Mouse (Mus musculus): ENCODE measurements around the gene Olfr181. TPM values are rescaled to one million over a fixed set of nuclear protein-coding genes. Genes with fewer than 3 reads are reported as not detected.

Gene Olfr181
- not detected in 2 replicates for total RNA-seq (2017)

DNA sequence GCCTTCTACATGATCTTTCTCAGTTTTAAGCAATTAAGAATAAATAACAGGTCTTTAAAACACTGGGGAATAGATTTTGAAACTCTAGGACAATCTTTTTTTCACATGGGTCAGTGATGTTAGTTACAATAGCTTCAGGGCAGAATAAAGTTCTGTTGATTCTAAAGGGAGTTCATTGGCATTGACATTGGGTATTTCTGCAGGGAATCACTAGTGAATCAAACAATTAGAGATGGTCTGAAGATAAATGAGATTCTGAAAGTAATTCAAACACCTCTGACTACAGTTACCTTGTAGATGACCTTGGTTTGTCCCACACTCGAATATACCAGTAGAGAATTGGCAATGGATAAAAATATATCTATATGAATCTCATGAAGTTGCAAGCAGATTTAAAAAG is at the start of gene Olfr181:
Gene Olfr181 (minus strand): TSS at position 101 of the 400 bp plus-strand sequence.
- no peak for ATAC-seq (replicated peaks; ENCODE audit: low read depth, poor library complexity, severe bottlenecking)

DNA sequence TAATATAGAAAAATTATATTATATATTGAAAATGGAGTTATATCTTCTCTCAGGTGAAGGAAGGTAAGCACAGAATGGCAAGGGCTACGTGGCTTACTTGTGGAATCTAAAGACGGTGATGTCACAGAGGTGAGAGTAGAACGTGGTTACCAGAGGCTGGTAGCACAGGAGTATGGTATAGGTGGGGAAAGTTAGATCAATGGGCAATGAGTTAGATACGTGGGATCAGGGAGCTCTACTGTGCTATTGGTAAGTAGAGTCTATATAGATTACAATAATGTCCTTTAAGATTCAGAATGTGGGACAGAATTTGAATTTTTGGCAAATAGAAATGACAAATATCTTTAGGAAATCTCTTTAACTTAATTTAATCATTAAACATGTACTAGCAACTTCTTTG is 737 bp upstream of the Olfr181 start, which contains the start of gene Olfr180:
Gene Olfr180 (minus strand): TSS at position 101 of the 400 bp plus-strand sequence.
- ATAC-seq (replicated peaks; ENCODE audit: low read depth, poor library complexity, severe bottlenecking) = no peak

DNA sequence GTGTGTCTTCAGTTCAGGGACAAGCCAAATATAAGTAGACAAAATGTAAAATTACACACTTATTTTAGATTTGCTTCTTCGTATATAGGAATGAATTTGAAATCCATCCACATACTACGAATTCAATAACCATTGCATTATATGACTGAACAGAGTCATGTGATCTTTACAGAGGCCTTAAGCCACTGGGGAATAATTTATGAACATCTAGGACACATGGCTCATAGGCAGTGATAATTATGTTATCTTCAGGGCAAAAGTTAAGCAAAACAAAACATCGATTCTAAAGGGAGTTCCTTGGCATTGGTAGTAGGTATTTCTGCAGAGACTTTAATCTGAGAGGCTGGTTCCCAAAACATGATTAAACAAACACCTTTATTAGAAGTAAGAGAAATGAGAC is 36.6 kb downstream of the Olfr181 start, which contains the start of gene Olfr178:
Gene Olfr178 (minus strand): TSS at position 101 of the 400 bp plus-strand sequence.
- ATAC-seq (replicated peaks; ENCODE audit: low read depth, poor library complexity, severe bottlenecking) = no peak

DNA sequence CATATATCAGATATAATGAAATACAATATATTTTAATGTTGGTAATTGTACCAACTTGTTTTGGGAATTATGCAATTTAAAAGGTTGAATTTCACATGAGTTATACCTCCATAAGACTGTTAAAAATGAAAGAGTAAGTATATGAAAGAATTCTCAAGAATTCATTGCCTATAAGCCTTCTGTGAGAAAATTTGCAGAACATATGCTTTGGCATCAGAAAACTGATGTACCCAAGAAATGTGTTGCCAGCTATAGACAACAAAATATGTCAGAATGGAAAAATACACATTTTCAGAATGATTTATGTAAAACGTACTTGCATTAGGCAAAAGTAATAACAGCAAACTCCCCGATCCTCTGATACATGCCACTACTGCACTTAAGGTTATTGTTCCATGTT is 44.1 kb downstream of the Olfr181 start:
- ATAC-seq (replicated peaks; ENCODE audit: low read depth, poor library complexity, severe bottlenecking) = no peak

Other genes starting within 250 kb of the Olfr181 start
- not detected in 2 replicates for gene Gpr15, start 209.7 kb downstream of the Olfr181 start, total RNA-seq (2017)
- 24.0 TPM in 2 replicates for gene Cldnd1, start 200.8 kb downstream of the Olfr181 start, total RNA-seq (2017)
- not detected in 2 replicates for gene Olfr172, start 165.6 kb downstream of the Olfr181 start, total RNA-seq (2017)
- gene Olfr173, start 128.5 kb downstream of the Olfr181 start, total RNA-seq (2017) = not detected in 2 replicates
- gene Olfr175-ps1, start 102.0 kb downstream of the Olfr181 start, total RNA-seq (2017) = not detected in 2 replicates
- not detected in 2 replicates for gene Olfr177, start 54.0 kb downstream of the Olfr181 start, total RNA-seq (2017)
- gene Olfr178, start 36.7 kb downstream of the Olfr181 start, total RNA-seq (2017) = not detected in 2 replicates
- not detected in 2 replicates for gene Olfr180, start 637 bp upstream of the Olfr181 start, total RNA-seq (2017)
- not detected in 2 replicates for gene Olfr183, start 66.6 kb upstream of the Olfr181 start, total RNA-seq (2017)
- gene Olfr186, start 101.5 kb upstream of the Olfr181 start, total RNA-seq (2017) = not detected in 2 replicates
- gene Olfr187, start 111.0 kb upstream of the Olfr181 start, total RNA-seq (2017) = not detected in 2 replicates
- not detected in 2 replicates for gene Olfr190, start 149.2 kb upstream of the Olfr181 start, total RNA-seq (2017)
- gene Olfr191, start 161.1 kb upstream of the Olfr181 start, total RNA-seq (2017) = not detected in 2 replicates
- gene Olfr193, start 183.1 kb upstream of the Olfr181 start, total RNA-seq (2017) = not detected in 2 replicates
- not detected in 2 replicates for gene Olfr194, start 192.3 kb upstream of the Olfr181 start, total RNA-seq (2017)
- gene Olfr195, start 218.3 kb upstream of the Olfr181 start, total RNA-seq (2017) = not detected in 2 replicates
- not detected in 2 replicates for gene Olfr196, start 241.7 kb upstream of the Olfr181 start, total RNA-seq (2017)

Data from common myeloid progenitor, adult 5-6 weeks (primary cell).